Mouse (Mus musculus): Measurements from ENCODE around the gene Anp32a. TPM values are rescaled to one million over a fixed set of nuclear protein-coding genes. Genes with fewer than 3 reads are reported as not detected.

Gene Anp32a
- total RNA-seq, 2 experiments from 2014 or later, result 60.8 to 62.9 TPM

GRCm38 (mm10) chr9:62345633-62346387 lies 4.7 kb downstream of the Anp32a start:
- DNase-seq, result no peak
- intact Hi-C loops (cut with DNase I), result no loop called here

DNA sequence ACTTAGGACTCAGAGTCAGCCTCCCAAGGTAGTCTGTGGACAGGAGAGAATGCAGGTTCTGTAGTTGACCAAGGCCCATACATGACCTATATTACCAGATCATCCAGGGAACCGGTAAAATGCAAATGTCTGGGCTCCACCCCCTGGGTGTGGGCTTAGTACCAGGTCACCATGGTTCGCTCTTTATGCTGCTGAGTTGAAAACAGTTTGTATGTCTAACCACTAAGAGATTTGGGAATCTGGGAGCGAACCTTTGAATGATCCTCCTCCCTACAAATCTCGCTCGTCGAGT lies 5.2 kb downstream of the Anp32a start:
- intact Hi-C loops (cut with DNase I), result no loop called here
- no peak for DNase-seq

DNA sequence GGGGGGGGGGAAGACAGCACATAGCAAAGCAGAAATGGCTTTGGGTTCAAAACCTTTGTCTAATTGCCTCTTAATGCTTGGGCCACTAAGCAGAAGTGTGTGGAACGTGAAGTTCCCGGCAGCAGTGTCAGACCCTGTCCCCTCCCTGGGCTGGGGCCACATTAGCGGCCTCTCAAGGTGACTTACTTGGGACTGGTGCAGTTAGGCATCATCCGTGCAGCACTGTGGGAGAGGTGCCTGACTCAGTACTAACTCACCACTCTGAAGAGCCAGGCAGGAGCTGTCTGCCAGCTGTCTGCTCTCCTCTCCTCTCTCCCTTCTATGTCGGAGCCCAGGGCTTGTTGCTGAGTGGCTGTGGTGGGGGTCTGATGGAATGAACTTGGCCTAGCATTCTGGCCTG lies 6.1 kb downstream of the Anp32a start:
- intact Hi-C loops (cut with DNase I), result no loop called here
- DNase-seq, result no peak

DNA sequence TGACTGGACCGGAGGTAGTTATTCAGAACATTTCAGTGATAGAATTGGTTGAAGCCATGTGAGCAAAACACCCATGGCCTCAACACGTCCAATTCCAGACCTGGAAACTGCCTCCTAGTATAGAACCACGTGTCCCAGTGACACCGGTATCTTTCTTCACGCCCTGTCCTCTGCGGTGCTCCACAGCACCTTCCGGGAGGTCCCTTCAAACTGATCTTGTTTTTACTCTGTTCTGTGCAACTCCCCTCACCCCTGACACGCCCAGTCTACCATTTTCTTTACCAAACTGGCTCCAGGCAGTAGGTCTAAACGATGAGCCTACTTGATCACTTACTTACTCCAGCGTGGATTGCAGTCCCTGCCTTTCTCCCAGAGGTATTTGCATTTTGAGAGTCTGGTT lies 7.0 kb downstream of the Anp32a start:
- no peak for DNase-seq
- intact Hi-C loops (cut with DNase I), result no loop called here

GRCm38 (mm10) chr9:62348467-62348985 lies 7.4 kb downstream of the Anp32a start:
- intact Hi-C loops (cut with DNase I), result no loop called here
- no peak for DNase-seq

- DNase-seq, result no peak
- intact Hi-C loops (cut with DNase I), result no loop called here
Measured at GRCm38 (mm10) chr9:62349250-62349649, 8.2 kb downstream of the Anp32a start.

DNA sequence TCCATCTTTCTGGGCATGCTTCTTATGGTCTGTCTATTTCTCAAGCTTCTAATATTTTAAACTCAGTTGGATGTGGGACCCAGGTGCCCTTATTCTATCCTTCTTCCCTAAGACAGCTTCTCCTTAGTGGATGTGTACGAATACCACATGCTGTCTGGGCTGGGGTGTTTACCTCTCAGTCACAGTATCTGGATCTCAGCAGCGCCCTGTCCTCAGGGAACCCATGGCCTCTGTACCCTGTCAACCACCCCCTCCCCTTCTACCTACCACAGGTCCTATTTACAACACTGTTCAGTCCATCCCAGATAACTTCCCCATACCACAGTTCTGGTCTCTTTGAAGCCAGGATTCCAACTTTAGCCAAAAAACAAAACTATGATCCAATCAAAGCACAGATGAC lies 9.6 kb downstream of the Anp32a start:
- intact Hi-C loops (cut with DNase I), result no loop called here
- no peak for DNase-seq

DNA sequence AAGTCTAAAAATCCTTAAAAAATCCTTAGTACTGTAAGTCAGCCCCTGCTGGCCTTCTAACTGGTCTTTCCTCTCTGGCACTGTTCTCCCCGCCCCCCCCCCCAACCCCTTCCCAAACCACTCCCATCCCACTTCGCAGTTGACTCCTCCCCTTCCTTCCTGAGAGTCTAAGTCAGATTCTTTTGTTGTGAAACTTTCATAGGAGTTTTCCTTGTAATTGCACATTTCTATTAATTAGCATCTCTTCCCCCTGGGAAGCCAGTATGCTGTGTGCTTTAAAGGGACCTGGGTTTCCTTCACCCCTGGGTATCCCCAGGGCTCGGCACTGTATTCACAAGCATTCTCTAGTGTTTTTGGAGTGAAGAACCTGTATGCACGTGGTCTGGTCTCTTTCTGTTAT lies 10.1 kb downstream of the Anp32a start:
- intact Hi-C loops (cut with DNase I), result no loop called here
- no peak for DNase-seq

- intact Hi-C loops (cut with DNase I), result no loop called here
Measured at GRCm38 (mm10) chr9:62353784-62354183, 12.7 kb downstream of the Anp32a start.

DNA sequence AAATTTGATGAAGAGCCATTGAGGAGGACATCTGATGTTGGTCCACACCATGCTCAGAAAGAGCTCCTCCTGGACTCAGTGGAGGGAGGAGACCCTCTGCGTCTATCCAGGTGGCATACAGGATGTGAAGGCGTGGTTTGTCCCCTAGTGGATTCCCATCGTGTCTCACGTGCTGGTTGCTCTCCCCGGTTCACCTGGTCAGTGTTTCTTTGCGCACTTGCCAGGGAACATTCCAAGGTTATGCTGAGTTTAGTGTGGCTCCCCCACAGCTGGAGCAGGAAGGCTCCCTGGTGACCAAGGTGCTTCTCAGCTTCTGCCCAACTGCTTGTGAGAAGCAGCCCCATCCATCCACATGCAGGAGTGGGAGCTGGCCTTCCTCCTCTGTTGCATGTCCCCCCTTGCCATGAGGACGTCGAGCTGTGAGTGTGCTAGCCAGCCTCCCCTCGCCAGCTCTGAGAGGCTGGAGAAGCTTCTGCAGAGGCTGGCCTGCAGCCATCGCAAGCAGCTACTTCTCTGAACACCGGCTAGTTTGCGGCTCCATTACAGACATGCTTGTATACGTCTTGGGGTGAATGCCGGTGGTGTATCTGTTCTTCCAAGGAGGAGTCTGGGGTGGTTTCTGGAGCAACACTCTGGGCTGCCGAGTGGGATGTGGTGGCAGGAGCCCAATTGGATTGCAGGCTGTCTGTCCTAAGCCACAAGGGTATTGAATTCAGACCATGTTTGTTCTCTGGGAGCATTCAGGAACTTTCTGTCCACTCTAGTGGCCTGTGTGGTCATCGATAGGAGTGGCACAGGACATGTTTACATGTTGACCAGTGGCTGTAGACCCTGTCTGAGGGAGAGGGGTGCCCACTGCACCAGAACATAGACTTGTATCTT lies 14.0 kb downstream of the Anp32a start:
- no peak for DNase-seq
- intact Hi-C loops (cut with DNase I), result no loop called here

More at GRCm38 (mm10) chr9:62353784-62354183, 12.7 kb downstream of the Anp32a start:
- DNase-seq, result no peak

- no peak for DNase-seq
- intact Hi-C loops (cut with DNase I), result no loop called here
Measured at GRCm38 (mm10) chr9:62355763-62356162, 14.7 kb downstream of the Anp32a start.

DNA sequence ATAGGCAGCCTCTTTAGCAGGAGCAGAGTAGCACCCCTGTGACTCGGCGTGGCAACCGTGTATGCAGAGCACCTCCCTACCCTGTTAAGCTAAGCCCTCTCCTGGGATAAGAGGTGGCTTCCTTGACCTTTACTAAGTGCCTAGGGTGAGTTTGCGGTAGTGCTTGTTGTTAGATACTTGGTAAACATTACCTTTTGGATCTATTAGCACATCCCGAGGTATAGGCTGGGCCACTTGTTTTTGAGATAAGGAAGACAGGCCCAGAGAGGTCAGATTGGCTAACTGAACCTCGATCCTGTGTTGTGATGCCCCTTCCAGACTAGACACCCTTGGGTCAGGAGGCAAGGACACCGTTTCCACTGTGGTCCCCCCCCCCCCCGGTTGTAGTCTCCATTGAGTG lies 16.5 kb downstream of the Anp32a start:
- DNase-seq, result no peak
- intact Hi-C loops (cut with DNase I), result no loop called here

GRCm38 (mm10) chr9:62358851-62359250 lies 17.8 kb downstream of the Anp32a start:
- no peak for DNase-seq

DNA sequence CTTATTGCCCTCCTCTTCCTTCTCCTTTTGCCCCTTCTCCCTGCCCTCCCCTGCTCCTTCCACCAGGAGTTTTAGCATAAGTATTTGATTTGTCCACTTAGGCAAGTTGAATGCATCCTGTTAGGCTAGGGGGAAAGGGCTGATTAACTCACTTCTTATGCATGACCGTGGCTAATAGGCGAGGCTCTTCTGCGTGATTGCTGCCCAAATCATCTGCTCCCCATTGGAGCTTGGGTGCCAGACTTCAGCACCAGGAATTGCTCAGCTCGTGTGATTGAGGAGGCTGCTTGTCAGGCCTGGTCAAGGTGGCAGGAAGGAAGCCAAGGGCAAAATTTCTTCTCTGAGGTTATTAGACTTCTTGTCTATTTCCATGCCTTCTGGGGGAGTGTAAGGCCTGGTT lies 19.8 kb downstream of the Anp32a start:
- no peak for DNase-seq
- intact Hi-C loops (cut with DNase I), result no loop called here

More at GRCm38 (mm10) chr9:62358851-62359250, 17.8 kb downstream of the Anp32a start:
- intact Hi-C loops (cut with DNase I), result no loop called here

- intact Hi-C loops (cut with DNase I), result no loop called here
- DNase-seq, result no peak
Measured at GRCm38 (mm10) chr9:62362835-62363385, 21.8 kb downstream of the Anp32a start.

- intact Hi-C loops (cut with DNase I), result no loop called here
- peak; percentile 76 to 82 for DNase-seq
Measured at GRCm38 (mm10) chr9:62363619-62364018, 22.5 kb downstream of the Anp32a start.

- DNase-seq, result no peak
- intact Hi-C loops (cut with DNase I), result no loop called here
Measured at GRCm38 (mm10) chr9:62364216-62364615, 23.1 kb downstream of the Anp32a start.

- no peak for DNase-seq
- intact Hi-C loops (cut with DNase I), result no loop called here
Measured at GRCm38 (mm10) chr9:62364831-62365230, 23.7 kb downstream of the Anp32a start.

DNA sequence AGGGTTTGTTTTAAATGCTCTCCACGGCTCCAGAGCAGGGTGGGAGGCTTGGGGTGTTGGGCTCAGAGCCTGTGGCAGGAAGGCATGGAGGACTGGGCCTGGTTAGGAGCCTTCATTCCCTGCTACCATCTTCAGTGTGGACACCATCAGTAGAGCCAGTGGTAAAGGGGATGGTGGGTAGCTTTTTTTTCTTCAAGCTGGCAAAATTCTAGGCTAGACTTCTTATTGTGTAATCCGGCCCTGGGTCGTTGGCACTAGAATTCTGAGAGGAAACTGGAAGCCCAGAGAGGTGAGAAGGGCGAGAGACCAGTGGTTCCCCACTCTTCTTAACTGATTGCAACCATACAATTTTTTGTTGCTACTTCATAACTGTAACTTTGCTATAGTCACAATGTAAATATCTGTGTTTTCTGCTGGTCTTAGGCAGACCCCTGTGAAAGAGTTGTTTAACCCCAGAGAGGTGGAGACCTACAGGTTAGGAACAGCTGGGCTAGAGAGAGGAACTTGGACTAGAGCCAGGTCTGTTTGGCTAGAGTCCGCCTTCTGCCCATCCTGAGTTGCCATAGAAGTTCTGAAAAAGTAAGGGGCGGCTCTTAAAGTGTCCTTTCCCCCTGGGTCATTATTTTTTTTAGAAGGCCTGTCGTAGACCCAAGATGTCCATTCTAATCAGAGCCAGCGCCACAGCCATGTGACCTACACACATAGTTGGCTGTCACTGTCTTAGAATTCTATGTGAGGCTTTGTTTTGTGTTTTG lies 24.4 kb downstream of the Anp32a start:
- no peak for DNase-seq
- intact Hi-C loops (cut with DNase I), result no loop called here

Data from gastrocnemius, postnatal 36 days (tissue).